Mouse (Mus musculus): ENCODE measurements around the gene Mtus2.

DNA sequence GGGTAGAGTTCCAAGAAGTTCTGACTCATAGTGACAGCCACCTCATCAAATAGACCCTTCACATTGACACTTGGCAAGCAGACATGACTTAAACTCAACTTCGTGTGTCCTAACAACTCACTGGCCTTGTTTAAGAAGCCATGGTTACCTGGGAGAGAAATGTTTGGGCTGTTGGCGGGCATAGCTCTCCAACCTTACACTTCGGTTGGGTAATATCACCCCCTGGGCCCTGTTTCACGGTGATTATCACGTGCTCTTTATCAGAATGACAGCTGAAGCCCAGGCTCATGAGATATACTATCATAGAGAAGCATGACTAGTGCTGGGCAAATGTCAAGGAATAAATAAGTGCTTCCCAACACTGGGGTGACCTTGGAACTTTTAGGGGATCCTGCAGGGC is 323.2 kb downstream of the Mtus2 start:
- TF ChIP-seq CTCF (IDR thresholded peaks at IDR 0.05; ENCODE audit: low read depth, low read length) (no peak), POLR2A (IDR thresholded peaks at IDR 0.05; ENCODE audit: borderline replicate concordance, low read depth, low read length) (no peak)

All from bone marrow macrophage, adult 2 months (primary cell).